Mouse (Mus musculus): ENCODE measurements around the gene Vmn2r118.

Vmn2r118 gene

DNA sequence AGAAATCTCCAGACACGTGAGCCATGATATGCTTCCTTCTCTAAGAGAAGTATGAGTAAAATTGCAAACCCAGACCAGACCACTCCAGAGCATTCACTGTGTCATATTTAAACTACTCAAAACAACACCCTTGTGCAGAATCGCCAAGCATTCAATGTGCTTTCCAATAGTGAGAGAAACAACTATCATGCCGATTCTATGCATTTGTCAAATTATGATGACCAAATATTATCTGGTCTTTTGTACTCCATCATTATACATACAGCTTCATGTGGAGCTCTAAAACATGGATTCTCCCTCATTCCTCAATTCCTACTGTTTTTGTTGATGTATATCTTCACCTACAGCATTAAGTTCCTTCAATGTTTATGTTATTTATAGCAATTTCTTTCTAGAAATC, at the start of gene Vmn2r118:
TSS of gene Vmn2r118 (minus strand) at position 101 of the 400 bp plus-strand sequence.
- in situ Hi-C loops (cut with MboI): no loop called here

DNA sequence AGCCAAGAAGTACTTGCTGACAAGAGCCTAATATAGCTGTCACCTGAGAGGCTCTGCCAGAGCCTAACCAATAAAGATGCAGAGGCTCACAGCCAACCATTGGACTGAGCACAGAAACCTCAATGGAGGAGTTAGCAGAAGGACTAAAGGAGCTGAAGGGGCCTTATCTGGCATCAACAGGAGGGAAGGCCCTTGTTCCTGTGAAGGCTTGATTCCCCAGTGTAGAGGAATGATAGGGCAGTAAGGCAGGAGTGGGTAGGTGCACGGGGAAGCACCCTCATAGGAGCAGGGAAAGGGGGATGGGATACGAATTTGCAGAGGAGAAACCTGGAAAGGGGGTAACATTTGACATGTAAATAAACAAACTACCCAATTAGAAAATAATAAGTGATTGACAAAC, 36.1 kb upstream of the Vmn2r118 start:
- in situ Hi-C loops (cut with MboI): no loop called here

DNA sequence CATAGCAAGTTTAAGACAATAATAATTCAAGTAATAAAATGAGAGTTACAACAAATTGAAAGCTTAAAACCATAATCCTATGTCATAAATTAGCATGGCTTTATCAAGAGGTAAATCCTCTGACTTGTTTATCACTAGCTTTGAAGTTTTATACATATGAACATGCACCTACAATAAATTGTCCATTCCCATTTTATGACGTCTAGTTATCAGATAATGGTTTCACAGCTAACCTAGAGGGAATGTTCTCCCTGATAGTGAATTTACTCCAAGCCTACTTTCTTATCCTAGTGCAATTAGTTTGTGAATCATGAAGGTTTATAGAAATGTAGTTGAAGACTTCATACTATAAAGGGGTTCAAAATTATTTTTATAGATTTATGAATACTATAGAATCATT, 34.2 kb downstream of the Vmn2r118 start:
- in situ Hi-C loops (cut with MboI): no loop called here

DNA sequence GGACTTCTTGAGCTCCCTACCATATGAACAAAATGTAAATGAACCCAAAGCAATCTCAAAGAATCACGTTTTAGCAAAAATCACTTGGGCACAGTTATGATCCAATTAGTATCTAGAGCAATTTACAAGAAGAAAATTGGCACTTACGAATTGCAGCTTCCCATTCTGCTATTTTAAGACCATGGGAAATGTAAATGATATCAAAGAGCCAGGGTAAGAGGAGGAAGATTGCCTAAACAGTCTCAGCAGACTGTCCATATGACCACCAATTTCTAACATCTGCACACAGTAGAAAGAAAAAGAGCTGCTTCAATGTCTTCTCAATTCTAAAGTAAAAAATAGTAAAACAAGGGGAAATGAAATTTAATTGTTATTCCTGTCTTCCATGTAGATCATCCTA, 63.2 kb downstream of the Vmn2r118 start:
- in situ Hi-C loops (cut with MboI): no loop called here

DNA sequence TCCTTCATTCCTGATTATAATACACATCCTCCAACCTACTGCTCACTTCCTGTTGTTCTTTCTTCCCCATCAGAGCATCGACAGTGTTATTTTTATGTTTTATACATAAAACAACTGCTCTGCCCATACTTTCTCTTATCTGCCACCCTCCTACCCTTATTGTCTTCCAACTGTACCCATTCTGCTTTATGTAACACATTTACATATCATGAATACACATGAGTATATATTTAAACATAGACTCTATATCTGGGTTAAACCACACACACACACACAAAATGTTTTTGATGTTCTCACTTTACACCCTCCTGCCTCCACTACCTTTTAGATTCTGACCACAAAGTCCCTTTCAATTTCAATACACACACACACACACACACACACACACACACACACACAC, 76.5 kb downstream of the Vmn2r118 start:
- in situ Hi-C loops (cut with MboI): no loop called here

Measured in mature B cell (primary cell).